Mouse (Mus musculus): Measurements from ENCODE around the gene Kazald1.

DNA sequence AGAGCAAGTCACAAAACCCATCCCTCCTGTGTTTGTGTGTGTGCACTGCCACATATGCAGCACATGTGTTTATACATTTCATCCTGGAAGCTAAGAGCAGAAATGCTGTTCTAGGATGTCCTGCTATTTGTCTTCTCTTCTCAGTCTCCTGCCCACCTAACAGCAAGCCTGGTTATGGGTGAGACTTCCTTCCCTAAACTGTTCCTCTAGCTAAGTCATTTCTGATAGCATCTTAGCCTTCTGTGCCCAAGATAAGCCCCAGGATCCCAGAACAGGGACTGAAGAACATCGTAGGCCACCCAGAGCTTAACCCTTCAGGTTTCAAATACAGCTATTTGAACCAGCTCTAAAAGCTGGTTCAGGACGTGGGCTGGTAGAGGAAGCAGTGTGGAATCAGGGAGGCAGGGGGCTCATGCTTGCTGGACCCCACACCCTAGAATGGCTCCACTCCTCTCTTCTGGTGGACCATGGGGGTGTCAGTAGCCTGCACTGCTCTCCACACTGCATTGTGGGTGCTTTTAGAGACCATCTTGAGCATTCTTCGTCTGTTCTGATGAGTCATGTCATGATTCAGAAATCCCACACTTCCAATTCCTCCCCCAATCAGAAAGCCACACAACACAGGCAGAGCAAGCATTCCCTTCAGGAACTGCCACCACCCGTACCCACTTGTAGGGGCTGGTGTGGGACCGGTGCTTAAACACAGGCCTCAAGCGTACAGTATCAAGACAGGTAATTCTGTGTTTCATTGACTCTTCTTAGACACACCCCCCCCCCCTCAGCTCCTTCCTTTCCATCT lies 19.9 kb upstream of the Kazald1 start:
- TF ChIP-seq POLR2A (IDR thresholded peaks at IDR 0.05; ENCODE audit: borderline replicate concordance, extremely low read depth, insufficient read depth, insufficient read length, poor library complexity, severe bottlenecking): no peak
- TF ChIP-seq CTCF (IDR thresholded peaks at IDR 0.05; ENCODE audit: borderline replicate concordance, extremely low read depth, insufficient read depth, insufficient read length): no peak

Measured in brain, embryonic 14.5 days (tissue).